Mouse (Mus musculus): ENCODE results near the gene Gm9745.
"Not testable (repeated sequence)": the region's sequence is repeated elsewhere in the genome, so short reads cannot be mapped to it uniquely, and the experiment has no call there.

DNA sequence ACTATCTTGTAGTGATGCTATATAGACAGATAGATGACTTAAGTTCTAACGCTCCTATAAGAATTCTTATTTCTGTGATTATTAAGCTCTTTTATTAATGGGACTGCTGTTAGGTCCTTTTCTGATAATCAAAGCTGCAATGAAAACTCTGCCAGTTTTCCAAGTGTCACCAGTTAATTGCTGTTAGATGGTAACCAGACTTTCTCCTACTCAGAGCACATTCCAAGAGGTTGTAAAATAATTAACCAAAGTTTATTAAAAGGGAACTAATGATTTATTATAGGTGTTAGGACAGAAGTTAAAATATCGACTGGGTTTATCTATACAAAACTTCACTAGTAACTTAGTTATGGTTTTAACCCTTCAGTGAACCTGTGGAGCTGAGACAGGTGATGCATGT, 42.0 kb downstream of the Gm9745 start:
- TF ChIP-seq CTCF, EP300 (IDR thresholded peaks at IDR 0.05): not testable (repeated sequence)
